ENCODE assay signal across 8 mouse cellular contexts in the genomic region with DNA sequence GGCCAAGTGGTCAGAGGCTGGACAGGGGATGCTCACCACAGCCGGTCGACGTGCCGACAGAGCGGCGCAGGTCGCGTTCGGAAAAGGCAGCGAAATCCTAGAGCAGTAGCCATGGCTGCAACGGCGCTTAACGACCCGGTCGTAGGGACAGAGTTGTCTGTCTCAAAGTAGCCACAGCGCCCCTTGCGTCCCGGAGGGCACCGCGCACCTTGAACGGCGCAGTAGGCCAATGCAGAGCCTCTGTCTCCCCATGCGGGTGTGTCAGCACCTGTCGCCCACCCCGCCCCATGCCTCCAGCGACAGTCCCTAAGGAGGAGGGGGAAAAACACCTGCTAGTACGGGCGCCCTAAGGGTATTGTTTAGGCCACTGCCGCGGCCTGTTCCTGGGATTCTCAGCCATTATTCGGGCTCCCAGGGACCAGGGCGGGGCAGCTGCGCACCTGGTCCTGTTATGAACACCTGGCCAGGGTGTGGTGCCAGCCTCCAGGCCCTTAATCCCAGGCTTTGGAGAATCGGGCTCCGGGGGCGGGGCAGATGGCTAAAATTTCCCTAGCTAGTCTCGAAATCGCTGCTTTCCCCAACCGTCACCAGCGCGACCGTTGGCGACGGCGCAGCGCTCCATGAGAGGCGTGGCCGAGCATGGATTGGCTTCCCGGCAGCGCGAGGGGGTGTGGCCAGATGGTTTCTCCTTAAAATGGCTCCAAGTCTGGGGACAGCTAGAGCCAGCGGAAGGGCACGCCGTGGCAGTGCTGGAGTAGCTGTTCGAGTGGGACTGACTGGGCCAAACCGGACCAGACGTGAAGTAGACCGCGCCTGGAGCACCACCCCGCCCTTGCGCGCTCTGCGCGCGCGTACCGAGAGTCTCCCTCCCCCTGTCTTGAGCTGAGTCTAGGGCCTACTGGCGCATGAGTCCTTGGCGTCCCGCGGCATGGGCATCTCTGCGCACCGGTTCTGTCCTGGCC. TPM values are rescaled to one million over a fixed set of nuclear protein-coding genes. Genes with fewer than 3 reads are reported as not detected.
DNase-seq lines count a peak whose midpoint lies in the region; ATAC-seq and TF ChIP-seq lines count a peak whose summit lies in the region.

Gene Ndufaf3, minus strand, starts transcription at position 620 of the 962 bp plus-strand sequence.

- peak; percentile 97 for TF ChIP-seq POLR2A in ES-Bruce4 (IDR thresholded peaks at IDR 0.05; ENCODE audit: insufficient read depth, low read length)

- DNase-seq in heart, postnatal 10 days = peak; percentile 97 to 98
- peak; percentile 96 for DNase-seq in layer of hippocampus, adult 11-12 months (ENCODE audit: low spot score)
- peak; percentile 97 to 98 for DNase-seq in lung, adult 18-20 months
- DNase-seq in testis, postnatal 14 days (ENCODE audit: low spot score) = peak; percentile 92

- H3K27ac ChIP-seq in ES-Bruce4 (ENCODE audit: insufficient read depth, low read length) = peak within 1 kb of the TSS; percentile 91
- H3K27ac ChIP-seq in forebrain, embryonic 13.5 days = peak within 1 kb of the TSS; percentile 98
- H3K27ac ChIP-seq in neural tube, embryonic 15.5 days (replicated peaks) = peak within 1 kb of the TSS; percentile 96

- WGBS in forebrain, embryonic 13.5 days = under 1% methylated on average over 71 of the region's 73 CpGs
- WGBS in neural tube, embryonic 15.5 days = under 1% methylated on average over 73 of the region's 73 CpGs

- TF ChIP-seq EP300 in ES-Bruce4 (IDR thresholded peaks at IDR 0.05; ENCODE audit: insufficient read depth, low read depth, low read length) = peak; percentile 87

- intact Hi-C loops in heart, postnatal 10 days (cut with DNase I) = no loop called here

- H3K27me3 ChIP-seq in ES-Bruce4 (ENCODE audit: control insufficient read depth, insufficient read depth, low read length, poor library complexity, severe bottlenecking) = no peaks in the 10 kb centered on the region
- no peaks in the 10 kb centered on the region for H3K27me3 ChIP-seq in forebrain, embryonic 13.5 days
- H3K27me3 ChIP-seq in neural tube, embryonic 15.5 days (replicated peaks) = no peaks in the 10 kb centered on the region

- H3K9ac ChIP-seq in ES-Bruce4 (ENCODE audit: low read depth, poor library complexity, severe bottlenecking) = peak within 1 kb of the TSS; percentile 69
- peak within 1 kb of the TSS; percentile 88 for H3K9ac ChIP-seq in forebrain, embryonic 13.5 days
- H3K9ac ChIP-seq in neural tube, embryonic 15.5 days (replicated peaks) = peak within 1 kb of the TSS; percentile 64

- peak within 1 kb of the TSS; percentile 97 for H3K4me2 ChIP-seq in forebrain, embryonic 13.5 days
- peak within 1 kb of the TSS; percentile 90 for H3K4me2 ChIP-seq in neural tube, embryonic 15.5 days

- peaks cover 35% of the 10 kb centered on the region for H3K36me3 ChIP-seq in ES-Bruce4 (ENCODE audit: control insufficient read depth, insufficient read depth, low read length, poor library complexity, severe bottlenecking)
- H3K36me3 ChIP-seq in forebrain, embryonic 13.5 days (ENCODE audit: poor library complexity, severe bottlenecking) = peaks cover 55% of the 10 kb centered on the region
- peaks cover 49% of the 10 kb centered on the region for H3K36me3 ChIP-seq in neural tube, embryonic 15.5 days

- TF ChIP-seq CTCF in ES-Bruce4 (IDR thresholded peaks at IDR 0.05; ENCODE audit: low read depth, low read length) = peak; percentile 88

- H3K4me1 ChIP-seq in ES-Bruce4 (ENCODE audit: control insufficient read depth, insufficient read depth, low read length) = no peaks in the 10 kb centered on the region
- peaks cover 42% of the 10 kb centered on the region for H3K4me1 ChIP-seq in forebrain, embryonic 13.5 days
- peaks cover 58% of the 10 kb centered on the region for H3K4me1 ChIP-seq in neural tube, embryonic 15.5 days

- peak within 1 kb of the TSS; percentile 85 for H3K4me3 ChIP-seq in ES-Bruce4 (ENCODE audit: low read depth, low read length)
- H3K4me3 ChIP-seq in forebrain, embryonic 13.5 days = peak within 1 kb of the TSS; percentile 74
- peak within 1 kb of the TSS; percentile 78 for H3K4me3 ChIP-seq in neural tube, embryonic 15.5 days (replicated peaks)

- H3K9me3 ChIP-seq in ES-Bruce4 (replicated peaks; ENCODE audit: control insufficient read depth, insufficient read depth, low read length, poor library complexity, severe bottlenecking) = no peaks in the 10 kb centered on the region
- no peaks in the 10 kb centered on the region for H3K9me3 ChIP-seq in forebrain, embryonic 13.5 days (replicated peaks)
- H3K9me3 ChIP-seq in neural tube, embryonic 15.5 days (replicated peaks) = no peaks in the 10 kb centered on the region

- ATAC-seq in cerebellum, adult (ENCODE audit: insufficient number of reproducible peaks, low FRiP score, low TSS enrichment) = peak; percentile 68
- ATAC-seq in forebrain, embryonic 13.5 days = peak; percentile 87
- ATAC-seq in neural tube, embryonic 15.5 days (ENCODE audit: low FRiP score) = peak; percentile 89

RNA-seq across cellular contexts. Expression of gene Ndufaf3, which starts in this region (rescaled TPM):
- 24.7 and 29.7 TPM in 2 replicates for polyA plus RNA-seq in ES-Bruce4 (2011; ENCODE audit: insufficient read depth, insufficient read length, low read depth, missing spikeins)
- 64.8 and 70.4 TPM in 2 replicates for polyA plus RNA-seq in forebrain, embryonic 13.5 days (2015; fragmentation: Nextera tagmentation; extraction: Ambion mirVana)
- total RNA-seq in heart, postnatal 10 days (2021) = 10 to 100 TPM; 54.5 to 58.6 TPM
- polyA plus RNA-seq in neural tube, embryonic 15.5 days (2015; fragmentation: Nextera tagmentation; extraction: Ambion mirVana) = 75.0 and 78.2 TPM in 2 replicates

Comparison
In these comparisons a context has a peak if more than half of its experiments do, and no peak if none do; other contexts are left out.
1. Peak in every context shown above with its lines: DNase-seq, ATAC-seq, H3K4me3 ChIP-seq and H3K27ac ChIP-seq.